Mouse (Mus musculus) lung, postnatal 36 days (tissue): ENCODE results near the gene Kdm7a.

Source experiments
- DNase-seq: peaks from one replicate; pipeline ENCODE4 v3.0.0; 2022; ENCODE audit warnings: mixed read lengths

The Kdm7a gene

DNA sequence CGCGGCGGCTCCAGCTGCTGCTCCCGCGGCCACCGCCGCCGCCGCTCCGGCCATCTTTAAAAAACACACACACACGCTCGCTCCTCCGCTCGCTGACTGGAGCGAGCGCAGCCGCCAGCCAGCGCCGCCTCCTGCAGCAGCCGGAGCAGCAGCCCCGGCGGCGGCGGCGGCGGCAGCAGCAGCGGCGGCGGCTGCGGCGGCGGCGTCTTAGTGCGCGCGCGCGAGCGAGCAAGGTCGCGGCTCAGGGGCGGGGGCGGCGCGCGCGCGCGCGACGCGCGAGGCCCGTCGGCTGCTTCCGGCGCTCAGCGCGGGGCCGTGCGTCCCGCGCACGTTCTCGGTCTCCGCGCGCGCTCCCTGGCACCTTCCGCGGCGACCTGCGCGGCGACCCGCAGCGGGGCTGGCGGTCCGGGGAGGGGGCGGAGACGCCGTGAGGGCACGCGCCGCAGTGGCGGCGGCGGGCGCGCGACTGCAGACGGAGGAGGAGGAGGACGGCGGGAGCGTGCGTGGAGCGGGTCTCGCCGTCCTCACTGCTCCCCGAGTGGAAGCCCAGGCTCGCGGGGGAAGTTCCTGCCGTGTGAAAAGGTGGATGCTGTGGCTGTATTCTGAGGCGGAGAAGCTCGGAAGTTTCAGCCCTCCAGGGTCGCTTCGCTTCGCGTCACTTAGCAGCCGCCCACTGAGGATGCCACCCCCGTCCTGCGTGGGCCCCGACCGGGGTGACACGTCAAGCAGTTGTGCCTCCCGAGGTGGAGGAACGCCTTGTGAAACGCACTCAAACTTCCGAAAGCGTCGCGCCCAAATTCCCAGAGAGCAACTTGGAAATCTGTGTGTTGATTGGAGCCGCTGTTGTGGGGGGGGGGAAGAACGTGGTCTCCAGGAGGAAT, at the start of gene Kdm7a:
TSS of gene Kdm7a (minus strand) at position 209 of the 881 bp plus-strand sequence.
- peak; percentile 86 for DNase-seq

DNA sequence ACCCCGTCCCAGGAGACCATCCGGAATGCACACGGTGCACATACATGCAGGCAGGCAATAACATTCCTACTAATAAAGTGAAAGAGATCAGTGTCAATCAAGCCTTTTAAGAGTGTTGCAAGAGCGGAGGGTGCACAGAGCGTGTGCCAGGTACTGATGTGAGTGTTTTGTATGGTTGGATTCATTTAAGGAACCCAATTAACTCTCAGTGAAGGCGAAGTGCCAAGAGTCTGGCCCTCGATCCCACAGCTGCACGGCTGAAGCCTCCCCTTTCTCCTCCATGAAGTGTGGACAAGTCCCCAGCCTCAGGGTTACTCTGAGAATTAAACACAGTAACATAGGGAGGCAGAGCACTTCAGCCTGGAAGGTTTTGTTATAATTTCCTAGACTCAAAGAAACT, 48.7 kb upstream of the Kdm7a start:
- DNase-seq = no peak

DNA sequence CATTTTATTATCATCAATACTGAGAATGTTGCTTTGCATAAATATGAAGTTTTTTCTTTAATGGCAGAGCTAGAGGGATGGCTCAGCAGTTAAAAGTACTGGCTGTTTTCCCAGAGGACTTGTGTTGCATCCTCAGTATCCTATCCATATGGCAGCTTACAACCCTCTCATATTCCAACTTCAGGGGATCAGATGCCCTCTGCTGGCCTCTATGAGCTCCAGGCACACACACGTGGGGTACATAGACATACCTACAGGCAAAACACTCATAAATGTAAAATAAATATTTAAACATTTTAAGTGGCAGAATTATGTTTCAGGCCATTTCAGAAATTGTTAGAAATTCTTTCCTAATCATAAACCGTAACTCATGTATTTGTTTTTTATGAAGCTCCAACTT, 43.5 kb upstream of the Kdm7a start:
- no peak for DNase-seq

DNA sequence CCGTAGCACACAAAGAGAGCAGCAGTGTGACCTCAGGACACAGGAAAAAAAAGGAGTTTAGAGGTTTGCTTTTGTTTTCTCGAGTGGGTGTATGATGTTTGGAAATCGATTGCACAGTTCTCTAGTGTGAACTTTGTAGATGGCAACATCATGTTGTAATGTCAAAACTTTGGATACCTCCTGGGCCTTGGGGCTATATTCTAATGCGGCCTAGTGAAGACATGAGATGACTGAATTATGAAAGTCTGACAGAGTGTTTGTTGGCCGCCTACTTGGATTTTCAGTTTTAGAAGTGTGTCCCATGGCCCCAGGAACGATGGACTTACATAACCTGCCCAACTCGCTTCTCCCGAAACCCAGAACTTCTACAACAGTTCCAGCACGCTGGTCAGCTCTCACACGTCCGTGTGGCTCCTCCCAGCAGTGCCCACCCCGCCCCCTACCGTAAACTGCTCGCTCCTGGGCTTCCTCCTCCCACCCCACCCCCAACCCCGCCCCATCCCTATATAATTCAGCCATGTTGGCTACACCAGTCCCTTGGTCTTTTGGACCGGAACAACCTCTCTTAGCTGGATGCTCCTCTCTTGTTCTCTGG, 42.7 kb upstream of the Kdm7a start:
- DNase-seq = no peak

DNA sequence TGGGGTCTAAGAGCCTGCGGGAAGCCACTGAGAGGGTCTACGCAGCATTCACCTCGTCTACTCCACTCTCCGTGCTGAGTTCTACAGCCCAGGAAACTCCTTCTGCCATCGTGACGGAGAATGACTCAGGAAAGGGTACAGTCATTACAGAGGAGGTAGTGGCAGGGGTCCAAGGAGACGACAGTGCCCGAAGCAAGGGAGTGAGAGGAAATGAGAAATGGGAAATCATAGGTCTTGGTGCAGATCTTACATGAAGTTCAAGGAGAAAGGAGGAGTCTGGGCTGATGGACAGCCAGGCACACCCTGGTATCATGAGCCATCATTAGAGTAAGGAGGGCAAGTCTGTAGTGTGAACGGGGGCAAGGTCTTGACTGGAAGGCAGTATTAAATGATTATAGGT, 37.5 kb upstream of the Kdm7a start:
- DNase-seq = no peak

DNA sequence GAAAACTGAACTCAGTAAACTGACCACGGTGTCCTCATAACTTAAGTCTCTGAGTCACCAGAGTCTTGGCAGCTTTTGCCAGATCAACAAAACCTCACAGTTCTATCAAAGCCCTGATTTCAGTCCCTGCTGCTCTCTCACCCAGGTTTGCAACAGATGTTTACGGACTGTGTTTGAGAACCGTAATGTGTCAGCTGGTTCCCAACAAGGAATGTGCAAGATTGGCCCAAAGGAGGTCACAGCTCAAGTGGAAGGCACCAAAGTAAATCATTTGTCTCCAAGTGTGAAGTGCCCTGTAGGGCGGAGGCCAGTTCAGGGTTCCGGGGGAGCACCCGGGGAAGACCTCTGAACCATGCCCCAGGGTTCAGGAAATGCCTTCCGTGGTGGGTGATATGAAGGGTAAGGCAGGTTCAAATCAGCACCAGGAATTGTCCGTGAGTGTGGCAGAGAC, 36.9 kb upstream of the Kdm7a start:
- peak; percentile 71 for DNase-seq

DNA sequence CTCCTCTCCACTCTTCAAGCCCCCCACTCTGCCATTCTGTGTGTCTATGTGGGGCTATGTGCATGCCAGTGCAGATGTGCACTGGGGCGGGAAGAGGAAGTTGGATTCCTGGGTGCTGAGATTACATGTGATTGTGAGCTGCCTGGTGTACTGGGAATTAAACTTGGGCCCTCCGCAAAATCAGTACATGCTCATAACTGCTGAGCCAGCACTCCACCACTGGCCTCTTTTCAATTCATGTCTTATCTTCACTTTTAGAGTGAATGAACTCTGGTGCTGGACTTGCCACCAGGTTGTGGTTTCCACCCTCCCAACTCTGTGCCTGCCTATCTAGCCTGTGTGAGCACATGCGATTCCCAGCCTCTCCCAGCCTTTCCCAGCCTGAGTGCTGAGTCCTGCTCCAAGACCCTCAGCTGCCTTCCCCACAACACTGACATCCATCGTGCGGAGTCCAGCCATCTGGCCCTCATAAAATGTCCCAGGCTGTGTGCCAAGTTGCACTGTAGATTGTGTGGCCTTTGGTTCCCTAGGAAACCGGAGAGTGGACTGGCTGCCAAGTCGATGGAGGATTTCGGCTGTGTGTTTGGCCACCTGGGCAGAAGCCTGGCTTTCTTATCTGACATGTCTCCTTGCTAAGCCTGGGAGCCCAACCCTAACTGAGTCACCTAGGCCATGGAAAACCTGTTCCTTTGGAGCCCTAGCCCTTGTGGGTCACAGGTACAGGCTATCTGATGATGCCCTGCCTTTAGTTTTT, 36.3 kb upstream of the Kdm7a start:
- peak; percentile 85 for DNase-seq

DNA sequence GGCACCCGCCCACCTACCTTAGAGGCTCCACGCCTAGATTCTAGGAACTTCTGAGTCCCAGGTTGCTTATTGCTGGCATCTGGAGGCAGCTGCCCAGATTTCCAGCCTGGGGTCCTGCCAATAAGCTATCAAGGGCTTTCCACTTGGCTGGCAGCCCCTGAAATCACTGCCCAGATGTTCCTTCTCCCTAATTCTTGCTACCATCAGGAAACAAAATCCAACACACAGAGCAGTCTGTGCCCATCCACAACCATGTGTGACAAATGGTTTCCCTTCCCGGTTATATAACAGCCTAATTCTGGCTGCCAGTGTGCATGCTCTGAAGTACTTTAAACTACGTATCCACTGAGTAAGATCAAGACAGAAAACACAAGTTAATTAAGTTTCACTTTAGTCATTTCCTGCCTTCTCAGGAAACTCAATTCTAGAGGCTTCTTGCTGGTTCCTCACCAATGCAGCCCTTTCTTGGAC, 34.9 kb upstream of the Kdm7a start:
- no peak for DNase-seq

DNA sequence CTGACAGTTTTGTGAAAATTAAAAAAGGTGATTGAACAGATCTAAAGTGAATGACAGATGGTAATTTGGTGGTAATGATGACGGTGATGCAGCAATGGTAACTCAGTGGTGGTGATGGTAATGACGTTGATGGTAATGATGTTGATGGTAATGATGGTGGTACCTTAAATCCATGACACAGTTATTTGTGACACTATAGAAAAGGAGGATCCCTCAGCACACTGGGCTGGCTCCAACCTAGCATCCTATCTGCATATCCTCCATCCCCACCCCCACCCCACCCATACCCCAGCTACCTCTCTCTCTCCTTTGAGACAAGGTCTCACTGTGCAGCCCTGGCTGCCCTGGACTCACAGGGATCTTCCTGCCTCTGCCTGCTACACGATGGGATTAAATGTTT, 34.4 kb upstream of the Kdm7a start:
- DNase-seq = no peak

DNA sequence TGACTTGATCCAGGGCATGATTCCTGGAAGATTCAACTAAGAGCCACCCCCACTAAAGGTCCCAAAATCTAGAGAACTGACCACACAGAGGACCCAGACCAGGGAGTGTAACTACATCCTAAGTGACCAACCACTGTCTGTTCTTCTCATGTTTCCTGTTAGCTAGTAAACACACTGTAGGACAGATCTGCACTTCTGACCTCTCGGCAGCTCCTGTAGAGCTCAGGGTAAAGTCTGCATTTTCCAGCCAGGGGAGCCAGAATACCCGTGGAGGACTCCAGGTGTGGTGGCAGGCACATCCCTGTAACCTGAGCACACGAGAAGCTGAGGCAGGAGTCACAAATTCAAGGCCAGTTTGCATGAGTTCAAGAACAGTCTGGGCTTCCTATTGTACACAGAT, 31.3 kb upstream of the Kdm7a start:
- no peak for DNase-seq

DNA sequence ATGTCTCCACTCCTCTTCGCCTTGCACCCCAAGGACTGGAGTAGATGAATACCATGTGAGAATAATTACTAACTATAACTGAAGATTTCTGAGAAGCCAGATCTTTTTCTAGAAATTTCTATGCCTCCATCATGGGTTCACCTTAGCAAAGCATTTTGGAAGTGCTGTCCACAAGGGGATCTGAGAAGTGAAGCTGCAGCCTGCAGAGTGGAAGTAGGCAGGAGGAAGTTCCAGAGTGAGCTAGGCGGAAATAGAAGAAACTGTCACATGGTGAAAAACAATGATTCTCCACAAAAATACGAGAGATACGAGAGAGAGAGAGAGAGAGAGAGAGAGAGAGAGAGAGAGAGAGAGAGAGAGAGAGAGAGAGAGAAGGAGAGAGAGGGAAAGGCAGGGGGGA, 26.0 kb upstream of the Kdm7a start:
- DNase-seq = no peak

DNA sequence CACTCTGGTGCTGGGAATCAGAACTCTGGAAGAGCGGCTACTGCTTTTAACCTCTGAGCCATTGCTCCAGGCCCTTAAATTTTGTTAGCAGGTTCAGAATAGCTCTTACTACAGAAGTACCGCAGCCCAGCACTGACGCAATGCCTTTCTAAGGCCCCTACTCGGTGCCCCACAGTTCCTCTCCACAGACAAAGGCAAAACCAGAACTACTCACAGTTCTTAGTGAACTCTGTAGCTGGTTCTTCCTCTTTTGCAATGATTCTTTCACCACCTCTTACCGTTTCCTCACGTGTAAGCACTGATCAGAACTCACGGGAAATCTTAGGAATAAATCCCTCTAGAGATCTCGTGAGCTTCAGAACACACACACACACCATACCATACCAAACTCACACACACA, 24.1 kb upstream of the Kdm7a start:
- DNase-seq = peak; percentile 69

DNA sequence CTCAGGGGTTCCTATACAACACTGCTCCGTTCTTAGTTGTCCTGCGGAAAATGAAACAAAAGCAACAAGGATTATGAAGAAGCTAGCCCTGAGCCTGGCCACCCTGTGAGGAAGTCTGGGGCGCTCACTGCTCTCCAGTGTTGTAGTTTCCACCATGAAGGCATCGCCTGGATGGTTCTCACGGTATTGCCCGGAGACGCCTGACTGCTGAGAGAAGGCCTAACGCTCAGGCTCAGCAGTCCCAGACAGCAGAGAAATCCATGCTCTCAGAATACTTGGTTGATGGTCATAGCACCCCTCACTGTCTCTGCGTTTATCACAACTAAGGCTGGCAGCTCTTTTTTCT, 20.0 kb upstream of the Kdm7a start:
- DNase-seq = no peak

DNA sequence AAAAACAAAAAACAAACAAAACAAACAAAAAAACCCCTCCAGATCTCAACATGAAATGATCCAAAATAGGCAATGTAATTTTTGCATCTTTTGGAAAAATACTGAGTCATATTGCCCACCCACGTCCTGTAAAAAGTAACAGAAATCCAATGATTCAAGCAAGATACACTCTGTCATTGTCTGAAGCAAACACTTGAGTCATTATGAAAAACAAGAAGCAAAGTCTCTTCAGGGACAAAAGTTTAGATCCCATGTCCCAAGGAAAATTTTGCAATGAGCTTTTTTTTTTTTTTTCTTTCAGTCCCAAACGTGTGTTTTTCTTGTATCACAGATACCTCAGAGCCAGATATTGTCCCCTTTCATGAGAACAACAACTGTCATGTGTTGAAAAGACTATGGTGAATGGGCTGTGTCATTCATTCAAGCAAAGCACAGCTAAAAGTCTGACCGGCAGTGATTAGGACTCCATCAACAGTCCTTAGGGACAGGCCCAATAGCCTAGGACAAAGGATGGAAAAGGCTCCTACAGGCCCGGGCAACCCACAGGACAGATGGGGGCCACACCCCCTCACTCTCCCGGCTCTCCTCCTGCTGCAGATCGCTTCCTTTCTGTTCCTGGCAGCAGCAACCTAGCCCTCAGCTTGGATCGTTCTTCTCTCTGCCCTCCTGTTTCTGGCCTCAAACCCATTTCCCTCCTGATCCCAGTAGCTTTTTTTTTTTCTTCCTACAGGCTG, 19.5 kb upstream of the Kdm7a start:
- DNase-seq = no peak

DNA sequence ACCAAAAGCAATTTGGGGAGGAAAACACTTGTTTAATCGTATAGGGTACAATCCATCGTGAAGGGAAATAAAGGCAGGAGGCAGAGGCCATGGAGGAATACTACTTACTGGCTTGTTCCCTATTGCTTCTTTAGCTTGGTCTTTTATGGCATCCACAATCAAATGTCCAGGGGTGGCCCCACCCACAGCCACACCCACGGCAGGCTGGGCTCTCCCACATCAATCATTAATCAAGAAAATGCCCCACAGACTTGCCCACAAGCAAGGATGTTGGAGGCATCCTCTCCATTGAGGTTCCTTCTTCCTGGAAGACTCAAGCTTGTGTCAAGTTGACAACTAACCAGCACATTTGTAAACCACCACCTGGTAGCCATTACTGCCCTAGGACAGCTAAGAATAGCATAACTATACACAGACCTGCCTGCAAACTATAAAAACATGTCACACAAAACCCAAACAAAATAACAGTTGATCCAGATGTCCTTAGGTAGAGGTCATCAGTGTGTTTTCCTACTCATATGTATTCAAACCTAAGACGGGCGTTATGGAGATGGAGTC, 16.8 kb upstream of the Kdm7a start:
- no peak for DNase-seq

DNA sequence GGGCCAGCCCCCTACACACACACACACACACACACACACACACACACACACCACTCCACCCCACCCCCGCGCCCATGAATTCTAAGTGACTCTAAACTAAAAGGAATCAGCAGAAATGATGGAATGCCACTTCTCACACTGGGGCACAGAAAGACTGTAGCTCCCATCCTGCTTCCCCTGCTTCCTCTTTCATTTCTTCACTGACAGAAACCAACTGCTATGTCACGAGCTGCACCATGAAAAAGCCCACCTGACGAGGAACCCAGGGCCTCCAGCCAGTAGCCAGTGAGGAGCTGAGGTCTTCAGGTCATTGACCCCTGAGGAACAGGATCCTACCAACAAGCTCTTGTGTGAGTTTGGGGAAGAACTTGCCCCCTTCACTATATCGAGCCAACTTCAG, 15.9 kb upstream of the Kdm7a start:
- no peak for DNase-seq

DNA sequence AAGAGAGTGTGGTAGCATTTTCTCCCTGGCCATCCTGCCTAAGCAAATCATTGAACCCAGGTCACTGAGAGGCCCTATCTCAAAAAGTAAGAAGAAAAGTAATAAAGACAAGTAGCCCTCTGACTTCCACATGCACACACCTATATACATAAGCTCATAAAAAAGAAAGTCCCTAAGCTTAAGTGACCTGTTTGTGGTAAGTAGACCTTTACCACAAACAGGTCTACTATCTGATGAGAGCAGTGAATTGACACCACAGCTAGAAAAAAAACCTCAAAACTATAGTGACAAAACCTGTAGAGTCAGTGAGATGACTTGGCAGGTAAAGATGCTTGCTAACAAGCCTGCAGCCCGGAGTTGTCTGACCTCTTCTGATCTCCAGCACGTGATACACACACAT, 11.4 kb upstream of the Kdm7a start:
- no peak for DNase-seq

DNA sequence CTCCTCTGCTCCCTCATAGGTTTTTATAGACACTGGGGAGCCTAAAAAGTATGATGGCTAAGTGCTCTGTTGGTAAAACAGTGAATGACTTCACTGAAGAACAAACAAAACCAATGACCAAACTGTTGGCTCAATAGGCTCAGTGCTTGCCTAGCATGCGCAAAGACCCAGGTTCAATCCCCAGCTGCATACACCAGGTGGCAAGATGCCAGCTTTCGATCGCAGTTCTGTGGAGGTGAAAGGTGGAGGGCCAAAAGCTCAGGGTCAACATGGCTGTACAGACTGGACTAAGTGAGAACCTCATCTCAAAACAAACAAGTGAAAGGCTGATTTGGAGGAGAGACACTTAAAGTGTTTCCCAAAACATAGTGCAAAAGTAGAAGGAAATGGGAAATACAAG, 10.5 kb upstream of the Kdm7a start:
- DNase-seq = no peak

DNA sequence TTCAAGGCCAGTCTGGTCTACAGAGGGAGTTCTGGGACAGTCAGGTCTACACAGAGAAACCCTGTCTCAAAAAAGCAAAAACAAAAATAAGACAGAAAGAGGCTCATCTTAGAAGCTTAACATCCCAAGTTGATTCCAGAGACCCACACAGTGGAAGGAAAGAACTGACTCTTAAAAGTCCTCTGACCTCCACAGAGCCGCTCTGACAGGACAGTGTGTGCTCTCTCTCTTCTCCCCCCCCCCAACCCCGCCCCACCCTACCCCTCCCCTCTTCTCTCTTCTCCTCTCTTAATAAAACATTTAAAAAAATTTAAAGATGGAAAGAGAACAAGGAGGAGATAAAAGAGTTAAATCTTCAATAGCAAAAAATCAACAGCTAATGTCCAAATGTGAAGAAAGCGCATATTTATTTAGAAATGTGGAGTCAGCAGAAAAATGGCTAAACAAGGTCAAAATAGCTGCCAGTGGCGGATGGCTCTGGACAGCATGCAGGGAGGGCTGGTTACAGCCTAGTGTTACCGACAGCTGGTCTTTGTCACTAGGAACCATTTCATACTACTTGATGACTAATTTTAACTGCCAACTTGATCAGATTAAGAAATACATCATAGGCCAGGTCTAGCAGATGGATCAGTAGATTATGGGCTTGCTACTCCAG, 8.5 kb upstream of the Kdm7a start:
- peak; percentile 34 for DNase-seq

DNA sequence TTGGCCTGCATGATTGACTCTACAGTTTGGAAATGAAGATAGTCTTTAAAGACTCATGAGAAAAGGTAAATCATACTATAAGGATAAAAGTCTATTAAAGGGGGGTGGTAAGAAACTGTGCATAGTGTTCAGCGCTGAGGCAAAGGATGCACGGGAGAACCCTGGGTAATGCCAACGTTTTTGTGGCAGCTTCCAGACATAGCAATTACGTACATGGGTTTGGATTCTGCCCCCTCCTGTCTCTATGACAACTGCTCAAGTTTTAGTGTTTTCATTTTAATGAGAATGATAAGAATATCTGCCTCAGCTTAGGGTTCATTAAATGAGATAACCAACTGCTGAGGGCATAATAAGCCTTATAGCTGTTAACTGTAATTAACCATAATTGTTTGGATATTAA, 3.1 kb upstream of the Kdm7a start:
- DNase-seq = no peak

DNA sequence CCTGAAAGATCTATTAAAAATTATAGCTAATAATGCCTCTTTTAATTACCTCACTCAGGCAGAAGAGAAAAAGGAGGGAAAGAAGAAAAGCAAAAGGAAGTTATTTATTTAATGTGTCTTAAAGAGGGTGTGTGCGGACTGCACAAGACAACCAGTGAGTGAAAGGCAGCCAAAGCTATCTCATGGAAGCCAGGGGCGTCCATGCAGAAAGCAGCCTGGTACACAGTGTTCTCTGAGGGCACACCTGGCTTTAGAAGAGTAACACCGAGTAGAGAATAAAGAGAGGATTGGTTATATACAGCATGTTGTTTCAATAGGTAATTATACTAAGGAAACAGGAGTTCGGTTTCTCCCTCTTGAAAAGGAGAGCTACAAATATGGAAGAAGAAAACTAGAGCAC, 1.6 kb upstream of the Kdm7a start:
- no peak for DNase-seq
